Mouse (Mus musculus): ENCODE results near the gene Adgrv1.
A peak's percentile ranks its signal among the peaks of the same experiment; 100 is the strongest.

- TF ChIP-seq MXI1 (IDR thresholded peaks at IDR 0.05; ENCODE audit: low read depth, low read length) (no peak), USF1 (IDR thresholded peaks at IDR 0.05; ENCODE audit: low read depth, low read length) (no peak), CTCF (conservative IDR thresholded peaks at IDR 0.05 in 1 of 2, IDR thresholded peaks at IDR 0.05 in 1 of 2; ENCODE audit: low read depth in 2 of 2, low read length in 2 of 2) (peak in 1 of 2 experiments; percentile 50; a peak in 2 of 4 replicates), EP300 (IDR thresholded peaks at IDR 0.05; ENCODE audit: low read length) (no peak), NELFE (IDR thresholded peaks at IDR 0.05; ENCODE audit: low read depth, low read length) (no peak), POLR2A (IDR thresholded peaks at IDR 0.05; ENCODE audit: low read depth, low read length) (no peak), MEF2A (IDR thresholded peaks at IDR 0.05; ENCODE audit: borderline replicate concordance, low read depth, low read length) (no peak), CHD2 (IDR thresholded peaks at IDR 0.05; ENCODE audit: low read length) (no peak), ZC3H11A (IDR thresholded peaks at IDR 0.05; ENCODE audit: low read depth, low read length) (no peak), ZMIZ1 (IDR thresholded peaks at IDR 0.05; ENCODE audit: low read depth, low read length) (no peak), RAD21 (IDR thresholded peaks at IDR 0.05; ENCODE audit: low read depth, low read length) (no peak; the same call in 1 of the 2 replicates), MAFK (IDR thresholded peaks at IDR 0.05; ENCODE audit: insufficient replicate concordance, low read length) (no peak), CHD1 (IDR thresholded peaks at IDR 0.05; ENCODE audit: low read depth, low read length) (no peak), TCF12 (IDR thresholded peaks at IDR 0.05; ENCODE audit: low read depth, low read length) (no peak)
Observed at GRCm38 (mm10) chr13:81610349-81610748, 22.6 kb downstream of the Adgrv1 start.

Data from CH12.LX (cell line).